Mouse (Mus musculus) thymus, postnatal 36 days (tissue): ENCODE measurements at regions not wholly inside any gene's neighbourhood (a gene's known extent, or its start where the extent isn't known, plus 50 kb on each side); places are given as distances from the start of the nearest gene placed in this dataset.

Experiments used
- DNase-seq, 2 experiments: peaks; one replicate each; pipeline ENCODE4 v3.0.0; 2022; ENCODE audit warnings: mixed read lengths in 2 of 2

DNA sequence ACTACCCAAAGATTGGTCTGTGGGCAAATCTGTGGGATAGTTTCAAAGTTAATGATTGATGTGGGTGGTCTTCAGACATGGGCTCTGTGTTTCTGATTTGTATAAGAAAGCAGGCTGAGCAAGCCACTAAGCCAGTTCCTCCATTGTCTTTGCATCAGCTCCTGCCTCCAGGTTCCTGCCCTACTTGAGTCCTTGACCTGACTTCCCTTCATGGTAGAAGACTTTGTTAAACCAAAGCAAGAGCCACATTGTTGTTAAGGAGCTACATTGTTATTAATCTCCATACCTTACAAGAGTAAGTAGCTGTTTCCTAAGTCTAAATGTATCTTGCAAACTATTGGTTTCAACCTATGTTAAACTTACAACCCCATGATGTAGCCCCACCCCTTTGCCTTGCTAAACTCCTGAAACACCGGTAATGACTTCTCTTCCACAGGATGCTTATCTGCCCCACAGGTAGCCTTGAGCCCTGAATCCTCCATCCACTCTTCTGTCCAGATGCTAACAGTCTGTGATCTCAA lies 136.5 kb upstream of the 4930535I16Rik start:
- DNase-seq = no peak

DNA sequence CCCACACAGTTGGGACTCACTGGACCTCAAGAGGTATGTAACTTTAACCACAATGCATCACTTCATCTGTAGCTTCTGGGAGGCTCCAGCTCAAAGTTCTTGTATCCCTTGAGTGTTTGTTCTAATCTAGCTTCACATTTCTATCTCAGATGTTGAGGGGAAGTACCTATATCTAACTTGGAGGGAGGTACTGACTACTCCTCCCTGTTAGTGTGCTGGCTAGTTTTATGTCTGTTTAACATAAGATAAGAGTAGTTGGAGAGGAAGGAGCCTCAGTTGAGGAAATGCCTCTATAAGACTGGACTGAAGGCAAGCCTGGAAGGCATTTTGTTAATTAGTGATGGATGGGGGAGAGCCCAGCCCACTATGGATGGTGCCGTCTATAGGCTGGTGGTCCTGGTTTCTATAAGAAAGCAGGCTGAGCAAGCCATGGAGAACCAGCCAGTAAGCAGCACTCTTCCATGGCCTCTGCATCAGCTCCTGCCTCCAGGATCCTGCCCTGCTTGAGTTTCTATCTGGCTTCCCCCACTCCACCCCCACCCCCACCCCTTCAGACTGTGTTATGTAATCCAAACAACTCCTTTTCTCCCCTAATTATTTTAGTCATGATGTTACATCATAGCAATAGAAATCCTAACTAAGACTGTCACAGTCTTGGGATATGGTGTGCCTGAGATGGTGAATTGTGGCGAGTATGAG lies 135.7 kb upstream of the 4930535I16Rik start:
- DNase-seq = no peak

DNA sequence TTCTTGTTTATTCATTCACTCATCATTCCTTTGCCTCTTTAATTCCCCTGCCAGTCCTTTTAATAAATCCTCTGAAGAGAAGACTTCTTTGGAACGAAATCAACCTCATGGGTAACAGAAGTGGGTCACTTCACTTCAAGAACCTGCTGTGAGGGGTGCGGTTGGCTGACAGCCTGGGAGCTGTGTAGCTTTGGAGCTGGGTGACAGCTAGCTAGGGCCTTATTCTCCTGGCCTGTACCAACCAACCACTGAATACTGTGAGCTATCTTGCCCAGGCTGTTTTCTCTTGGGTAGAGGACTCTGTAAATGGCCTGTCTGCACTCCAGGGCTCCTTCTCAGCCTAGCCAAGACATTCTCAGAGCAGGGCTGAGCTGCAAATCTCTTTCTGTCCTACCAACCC lies 134.6 kb upstream of the 4930535I16Rik start:
- no peak for DNase-seq

DNA sequence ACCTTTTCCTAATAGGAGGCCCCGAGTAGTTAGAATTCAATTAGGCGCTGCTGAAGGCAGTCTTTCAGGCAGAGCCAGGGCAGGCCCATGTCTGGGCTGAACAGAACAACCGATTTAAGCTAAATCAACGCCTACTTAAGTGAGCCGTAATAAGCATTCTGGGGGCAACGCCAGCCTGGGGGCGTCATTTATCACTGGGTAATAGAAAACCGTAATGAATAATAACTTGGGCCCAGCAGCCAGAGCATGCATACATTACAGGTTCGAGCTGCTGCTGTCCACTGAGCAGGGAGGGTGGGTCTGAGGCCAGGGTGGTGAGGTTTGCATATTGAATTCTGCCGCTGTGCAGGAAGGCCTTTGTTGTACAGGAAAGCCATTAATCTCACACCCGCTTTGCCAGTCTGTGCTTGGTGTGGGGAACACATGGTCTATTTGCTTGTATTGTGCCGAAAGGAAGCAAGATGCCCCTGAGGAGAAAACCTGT lies 130.6 kb upstream of the 4930535I16Rik start:
- no peak for DNase-seq

DNA sequence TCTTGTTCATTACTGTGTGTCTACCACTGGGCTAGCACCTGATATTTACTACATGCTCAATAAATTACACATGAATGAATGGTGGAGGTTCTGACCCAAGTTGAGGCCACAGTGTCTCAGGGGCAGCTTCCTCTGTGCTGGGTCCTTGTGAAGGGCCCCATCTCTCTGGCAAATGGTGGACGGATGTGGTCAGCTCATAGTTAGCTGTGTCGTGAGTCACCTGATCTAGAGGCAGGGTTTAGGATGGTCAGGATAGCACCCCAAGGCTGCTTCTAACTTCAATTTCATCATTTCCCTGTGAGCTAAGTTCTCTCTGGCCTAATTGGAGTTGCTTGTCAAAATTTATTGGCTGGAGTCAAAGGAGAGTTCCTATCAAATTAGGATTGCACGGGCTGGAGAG lies 130.1 kb upstream of the 4930535I16Rik start:
- DNase-seq = no peak

DNA sequence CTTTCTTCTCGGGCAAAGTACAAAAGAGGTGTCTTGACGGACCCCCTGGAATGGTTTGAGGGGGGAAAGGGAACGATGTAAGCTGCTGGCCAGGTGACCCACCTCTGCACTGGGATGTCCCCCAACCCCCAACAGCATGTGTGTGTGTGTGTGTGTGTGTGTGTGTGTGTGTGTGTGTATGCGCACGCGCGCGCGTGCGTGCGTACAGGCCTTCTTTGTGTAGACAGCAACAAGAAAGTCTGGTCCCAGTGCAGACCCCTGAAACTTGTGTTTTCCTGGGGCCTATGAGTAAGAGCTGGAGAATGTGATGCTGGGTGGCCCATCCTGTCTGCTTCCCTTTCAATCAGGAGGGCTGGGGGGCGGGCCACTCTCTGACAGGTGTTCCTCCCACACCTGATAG lies 118.7 kb upstream of the 4930535I16Rik start:
- DNase-seq = no peak

DNA sequence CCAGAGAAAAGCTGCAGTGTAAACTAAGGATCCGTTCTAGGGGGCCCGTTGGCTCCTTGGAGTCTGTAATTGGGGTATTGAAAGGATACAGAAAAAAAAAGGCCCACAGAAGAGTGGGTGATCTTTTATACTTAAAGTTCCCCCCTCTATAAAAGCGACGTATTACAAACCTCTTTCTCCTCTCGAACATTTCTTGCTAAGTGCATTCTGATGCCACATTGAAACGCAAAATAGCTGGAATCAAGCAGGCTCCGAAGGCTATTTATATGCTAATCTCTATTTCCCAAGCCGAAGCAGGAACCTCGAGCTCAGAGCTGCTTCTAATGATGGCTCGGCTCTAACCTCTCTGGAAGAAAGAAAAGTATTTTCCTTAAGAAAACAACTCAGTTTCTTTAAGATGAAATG lies 117.8 kb upstream of the 4930535I16Rik start:
- no peak for DNase-seq

DNA sequence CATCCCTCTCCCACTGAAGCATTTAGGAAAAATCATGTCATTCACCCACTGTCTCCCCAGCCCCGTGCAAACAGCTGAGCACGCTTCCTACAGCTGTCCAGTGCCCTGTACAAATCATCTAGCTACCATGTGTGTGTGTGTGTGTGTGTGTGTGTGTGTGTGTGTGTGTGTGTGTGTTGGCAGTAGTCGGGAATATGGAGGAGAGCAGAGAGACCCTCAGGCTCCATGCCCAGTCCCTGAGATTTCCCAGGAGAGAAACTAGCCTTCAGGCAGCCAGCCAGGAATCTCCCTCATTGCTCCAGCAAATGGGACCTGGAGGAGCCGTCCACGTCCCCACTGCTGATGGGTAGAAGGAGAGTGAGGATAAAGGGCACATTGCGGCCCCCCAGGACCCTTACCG lies 117.4 kb upstream of the 4930535I16Rik start:
- no peak for DNase-seq

DNA sequence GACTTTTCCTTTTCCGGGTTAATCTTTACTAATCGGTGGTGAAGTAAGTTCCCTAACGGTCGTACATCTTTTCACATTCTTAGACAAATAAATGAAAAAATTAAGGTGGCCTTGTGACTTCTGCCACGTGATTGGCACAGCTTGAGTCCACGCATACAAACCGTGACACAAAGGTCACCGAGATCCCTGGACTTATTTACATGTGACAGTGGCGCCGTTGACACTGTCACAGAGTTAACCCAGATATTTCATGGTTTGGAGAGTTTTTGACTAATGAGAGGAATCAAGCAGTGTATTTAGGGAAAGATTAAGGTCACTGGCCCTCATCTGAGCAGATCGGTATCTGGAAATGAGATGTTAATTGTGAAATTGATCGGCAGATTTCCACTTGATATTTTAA lies 110.2 kb upstream of the 4930535I16Rik start:
- no peak for DNase-seq

DNA sequence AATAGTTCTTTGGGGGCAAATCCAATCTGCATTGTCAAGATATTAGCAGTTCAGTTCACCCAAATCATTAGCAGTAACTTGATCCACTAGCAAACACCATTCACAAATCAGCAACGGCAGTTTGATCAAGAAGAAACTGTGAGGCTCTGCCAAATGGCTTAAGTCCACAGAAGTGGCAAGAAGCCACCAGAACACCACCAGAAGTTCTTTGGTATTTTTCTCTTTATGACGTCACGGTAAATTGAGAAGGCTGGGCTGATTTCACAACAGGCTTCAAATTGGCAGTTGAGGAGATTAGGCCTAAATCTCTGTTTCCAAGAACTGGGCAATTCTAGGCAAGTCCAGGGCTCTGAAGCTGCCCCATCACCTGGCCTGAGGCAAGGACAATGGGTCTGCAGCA lies 98.6 kb upstream of the 4930535I16Rik start:
- no peak for DNase-seq

DNA sequence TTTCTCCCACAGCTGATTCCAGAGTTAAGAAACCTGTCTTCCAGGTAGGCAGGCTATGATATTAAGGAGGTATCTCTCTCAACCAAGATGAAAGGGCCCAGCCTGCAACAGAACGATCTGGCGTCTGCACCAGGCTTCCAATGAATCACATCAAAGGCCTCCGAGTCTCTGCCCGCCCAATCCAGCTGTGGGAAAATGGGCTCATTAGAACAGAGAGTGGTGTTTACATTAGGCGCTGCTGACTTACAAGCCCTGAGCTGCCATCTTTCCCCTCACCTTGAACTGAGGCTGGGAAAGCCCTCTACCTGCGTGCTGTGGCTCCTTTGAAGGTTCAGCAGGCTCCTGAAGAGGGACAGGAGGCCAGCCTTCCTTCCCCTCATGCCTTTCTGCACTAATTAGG lies 97.5 kb upstream of the 4930535I16Rik start:
- no peak for DNase-seq

DNA sequence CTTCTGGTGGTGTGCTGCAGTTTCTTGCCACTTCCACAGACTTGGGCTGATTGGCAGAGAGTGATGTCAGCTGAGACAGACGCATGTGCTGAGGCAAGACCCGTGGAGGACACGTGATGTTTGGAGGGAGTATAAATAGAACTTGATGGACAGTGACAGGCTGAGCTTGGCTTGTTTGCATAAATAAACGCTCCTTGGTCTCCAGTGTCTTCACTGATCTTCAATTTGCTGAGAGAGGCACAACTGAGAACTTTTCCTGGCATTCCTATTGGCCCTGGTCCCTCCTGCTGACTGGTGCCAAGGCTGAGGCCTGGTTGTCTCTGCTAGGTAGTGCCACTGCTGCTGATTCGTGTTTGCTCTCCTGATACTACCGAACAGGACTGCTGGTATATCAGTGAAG lies 94.6 kb upstream of the 4930535I16Rik start:
- DNase-seq = no peak

DNA sequence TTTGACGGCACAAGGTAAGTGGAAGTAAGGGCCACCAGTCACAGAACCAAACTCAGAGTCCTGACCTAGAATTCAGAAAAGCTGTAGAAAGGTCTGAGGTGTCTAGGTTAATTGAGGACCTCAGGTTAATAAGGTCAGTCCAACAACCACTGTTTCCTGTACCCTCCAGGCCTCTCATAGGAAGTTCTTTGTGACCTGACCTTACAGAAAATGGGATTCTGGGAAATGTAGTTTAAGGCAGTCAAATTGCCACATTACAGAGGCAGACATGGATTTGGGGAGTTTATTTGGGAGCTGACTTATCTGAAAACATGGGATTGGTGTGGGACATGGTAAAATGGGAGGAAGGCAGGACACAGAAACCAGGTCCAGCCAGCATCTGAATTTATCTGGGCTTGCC lies 90.9 kb upstream of the 4930535I16Rik start:
- no peak for DNase-seq

DNA sequence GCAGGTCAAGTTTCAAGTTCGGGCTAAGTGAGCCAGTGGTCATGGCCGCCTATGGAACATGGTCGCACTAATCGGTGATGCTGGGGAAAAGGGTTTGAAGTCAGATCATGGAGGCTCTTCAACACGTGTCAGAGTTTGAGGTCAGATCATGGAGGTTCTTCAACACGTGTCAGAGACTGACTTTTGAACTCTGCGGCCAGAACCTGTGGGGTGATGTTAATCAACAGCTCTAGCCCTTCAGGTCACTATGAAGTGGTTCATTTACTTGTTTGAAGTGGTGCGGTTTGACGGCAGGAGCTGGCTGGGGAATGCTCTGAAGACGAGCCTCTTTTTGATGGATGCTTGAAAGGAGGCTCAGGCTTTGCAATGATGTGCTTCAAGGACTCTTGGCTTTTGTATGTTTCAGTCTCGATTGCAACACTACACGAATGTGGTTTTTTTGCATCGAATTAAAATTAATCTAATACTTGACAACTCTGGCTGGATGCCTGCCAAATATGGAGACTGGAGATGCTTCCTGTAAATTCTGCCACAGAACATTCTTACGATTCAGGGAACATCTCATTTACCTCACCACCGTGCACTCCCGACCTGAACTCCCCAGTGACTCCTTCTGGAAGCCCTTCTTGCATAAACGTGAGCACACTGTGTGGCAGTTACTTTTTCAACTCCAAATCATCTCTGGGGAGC lies 87.9 kb upstream of the 4930535I16Rik start:
- DNase-seq = no peak

DNA sequence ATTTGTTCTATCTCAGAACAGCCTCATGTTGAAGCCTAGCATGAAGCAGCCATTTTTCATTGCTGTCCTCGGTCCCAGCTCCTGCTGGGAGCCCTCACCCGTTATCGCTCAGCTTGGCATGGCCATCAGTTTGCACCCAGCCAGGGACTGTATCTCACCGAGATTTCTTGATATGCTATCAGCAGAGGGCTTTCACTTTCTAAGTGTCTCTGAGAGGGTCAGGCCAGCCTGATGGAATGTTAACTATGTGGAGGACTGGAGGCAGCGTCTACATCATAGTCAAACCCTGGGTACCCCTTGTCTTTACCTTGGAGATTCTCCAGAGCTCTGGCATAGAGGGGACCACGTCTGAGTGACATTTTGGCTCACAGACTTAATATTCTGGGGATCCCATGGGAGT lies 84.9 kb upstream of the 4930535I16Rik start:
- no peak for DNase-seq

DNA sequence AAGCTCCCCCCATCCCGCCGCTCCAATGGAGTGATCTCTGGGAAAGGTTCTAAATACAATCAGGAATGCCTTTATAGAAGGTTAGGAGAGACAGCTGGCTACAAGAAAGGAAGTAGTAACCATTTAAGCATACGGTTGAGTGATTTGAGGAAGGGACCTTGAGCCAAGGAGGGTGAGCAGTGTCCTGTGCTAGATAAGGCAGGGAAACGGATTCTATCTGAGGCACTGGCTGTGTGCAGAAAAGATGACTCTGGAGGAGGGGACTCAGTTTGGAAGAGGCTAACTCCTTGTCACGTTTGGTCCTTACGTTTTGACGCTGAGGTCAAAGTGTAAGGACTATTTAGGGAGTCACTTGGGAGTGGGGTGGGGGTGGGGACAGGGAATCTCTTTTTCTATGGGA lies 84.3 kb upstream of the 4930535I16Rik start:
- DNase-seq = no peak

DNA sequence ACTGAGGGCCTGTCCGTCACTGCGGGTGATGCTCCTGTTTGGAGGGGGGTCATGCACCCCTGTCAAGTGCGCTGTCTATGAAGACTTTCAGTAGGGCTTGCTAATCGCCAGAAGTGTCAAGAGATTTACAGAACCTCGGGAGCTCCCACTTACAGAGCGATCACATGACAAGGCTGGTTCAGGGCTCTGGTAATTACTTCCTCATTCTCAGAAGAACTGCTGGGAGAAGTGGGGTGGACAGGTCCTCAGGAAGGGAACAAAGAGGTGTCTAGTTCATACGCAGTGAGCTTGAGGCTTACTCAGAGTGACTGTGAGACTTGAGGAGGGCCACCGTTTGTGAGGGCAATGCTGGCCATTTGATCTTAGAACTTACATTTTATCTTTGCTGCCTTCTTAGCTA lies 78.0 kb upstream of the 4930535I16Rik start:
- DNase-seq = no peak

DNA sequence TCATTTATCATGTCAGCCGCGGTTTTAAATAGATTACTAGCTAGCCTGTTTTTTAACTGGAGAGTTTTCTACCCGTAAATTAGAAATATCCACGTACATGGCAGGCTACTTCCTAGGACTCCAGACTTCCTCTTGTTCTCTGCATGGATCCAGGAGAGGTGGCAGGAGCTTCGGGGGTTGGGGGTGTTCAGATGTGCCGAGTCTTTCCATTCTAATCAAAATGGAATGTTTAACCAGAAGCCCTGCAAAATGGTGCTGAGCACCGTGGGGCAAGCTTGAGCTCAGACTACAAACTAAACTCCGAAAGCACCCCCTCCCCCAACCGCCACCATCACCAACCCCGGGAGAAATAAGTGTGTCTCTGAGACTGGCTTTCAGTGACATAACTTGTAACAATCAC lies 73.4 kb upstream of the 4930535I16Rik start:
- no peak for DNase-seq

DNA sequence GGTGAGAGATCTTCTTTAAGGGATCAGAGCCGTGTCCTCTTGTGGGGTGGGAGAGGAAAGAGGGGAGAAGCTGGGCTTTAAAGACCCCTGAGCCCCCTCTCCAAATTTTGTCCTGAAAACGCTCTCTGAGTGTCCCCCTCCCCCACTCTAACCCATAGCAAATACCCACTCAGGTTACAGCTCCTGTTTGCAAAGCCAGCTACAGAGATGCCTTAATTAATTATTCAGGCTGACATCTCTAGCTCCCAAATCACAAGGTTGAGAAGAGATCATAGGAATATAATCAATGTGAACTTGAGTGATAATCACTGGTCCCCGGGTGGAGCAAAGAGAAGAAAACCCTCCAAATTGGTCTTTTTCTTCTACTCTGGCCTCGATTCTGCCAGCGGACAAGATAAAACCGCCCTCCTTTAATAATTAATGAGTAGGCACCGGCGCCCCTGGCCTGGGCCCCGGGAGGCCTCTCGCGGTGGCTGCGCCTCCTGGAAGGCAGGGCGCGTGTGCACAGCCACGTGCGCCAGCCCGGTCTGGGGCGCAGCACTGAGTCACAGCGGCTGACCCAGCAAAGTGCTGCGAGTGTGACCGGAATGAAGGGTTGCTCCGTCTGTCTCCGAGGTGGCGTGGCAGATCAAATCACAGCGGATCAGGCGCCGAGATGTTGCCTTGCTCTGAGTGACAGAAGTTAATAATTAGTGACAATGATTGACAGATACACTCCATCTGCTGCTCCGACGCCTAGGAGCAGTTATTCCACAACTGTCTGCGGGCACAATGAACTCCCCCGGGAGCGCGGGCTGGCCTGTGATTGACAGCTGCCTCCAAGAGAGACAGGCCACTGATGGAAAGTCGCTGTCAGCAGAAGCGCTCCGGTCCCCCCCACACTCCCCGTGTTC lies 72.7 kb upstream of the 4930535I16Rik start:
- no peak for DNase-seq
